Mouse (Mus musculus): ENCODE measurements around the gene Moap1. TPM values are rescaled to one million over a fixed set of nuclear protein-coding genes. Genes with fewer than 3 reads are reported as not detected.

Gene Moap1
- polyA plus RNA-seq (2015; fragmentation: Nextera tagmentation; extraction: Ambion mirVana), result 63.3 and 68.4 TPM in 2 replicates

GRCm38 (mm10) chr12:102743589-102744574 is at the start of gene Moap1, which contains the start of gene Tmem251:
TSS of gene Moap1 (minus strand) at chr12:102743661.
TSS of gene Tmem251 (plus strand) at chr12:102743762.
- Histone ChIP-seq H3K9me3 (no peaks in the 10 kb centered on the region), H3K4me2 (peak within 1 kb of the TSS; percentile 84), H3K4me1 (replicated peaks) (peaks cover 30% of the 10 kb centered on the region), H3K9ac (peak within 1 kb of the TSS; percentile 86), H3K4me3 (peak within 1 kb of the TSS; percentile 75), H3K27ac (replicated peaks) (peak within 1 kb of the TSS; percentile 94), H3K27me3 (no peaks in the 10 kb centered on the region), H3K36me3 (peaks cover 3% of the 10 kb centered on the region; the same call in 1 of the 2 replicates)
- ATAC-seq (ENCODE audit: low FRiP score, low read depth), result peak; percentile 97
- under 1% methylated on average over 61 of the region's 63 CpGs for WGBS

GRCm38 (mm10) chr12:102787927-102788326 is 44.5 kb upstream of the Moap1 start:
- ATAC-seq (ENCODE audit: low FRiP score, low read depth), result no peak
- 94% methylated on average over 7 of the region's 7 CpGs for WGBS
- no peaks in the 10 kb centered on the region for H3K4me1 ChIP-seq (replicated peaks)

GRCm38 (mm10) chr12:102785593-102785985 is 42.1 kb upstream of the Moap1 start:
- no peak for ATAC-seq (ENCODE audit: low FRiP score, low read depth)

More at GRCm38 (mm10) chr12:102787927-102788326, 44.5 kb upstream of the Moap1 start:
- H3K27ac ChIP-seq (replicated peaks), result no peak overlapping the region
- H3K9me3 ChIP-seq, result no peaks in the 10 kb centered on the region
- H3K4me2 ChIP-seq, result no peak overlapping the region
- H3K27me3 ChIP-seq, result no peaks in the 10 kb centered on the region
- no peak overlapping the region for H3K9ac ChIP-seq
- peaks cover 62% of the 10 kb centered on the region for H3K36me3 ChIP-seq
- no peak overlapping the region for H3K4me3 ChIP-seq

GRCm38 (mm10) chr12:102784899-102785592 is 41.6 kb upstream of the Moap1 start:
- no peaks in the 10 kb centered on the region for H3K4me1 ChIP-seq (replicated peaks)
- H3K4me3 ChIP-seq, result no peak overlapping the region
- no peak overlapping the region for H3K27ac ChIP-seq (replicated peaks)
- peaks cover 55% of the 10 kb centered on the region for H3K36me3 ChIP-seq
- H3K4me2 ChIP-seq, result no peak overlapping the region
- H3K9me3 ChIP-seq, result no peaks in the 10 kb centered on the region
- H3K9ac ChIP-seq, result no peak overlapping the region
- 91% methylated on average over 19 of the region's 19 CpGs for WGBS
- no peaks in the 10 kb centered on the region for H3K27me3 ChIP-seq
- no peak for ATAC-seq (ENCODE audit: low FRiP score, low read depth)

More at GRCm38 (mm10) chr12:102785593-102785985, 42.1 kb upstream of the Moap1 start:
- Histone ChIP-seq H3K36me3 (peaks cover 61% of the 10 kb centered on the region), H3K4me1 (replicated peaks) (no peaks in the 10 kb centered on the region), H3K4me3 (no peak overlapping the region), H3K9me3 (no peaks in the 10 kb centered on the region), H3K4me2 (no peak overlapping the region), H3K9ac (no peak overlapping the region), H3K27ac (replicated peaks) (no peak overlapping the region), H3K27me3 (no peaks in the 10 kb centered on the region)
- 65% methylated on average over 5 of the region's 5 CpGs for WGBS

GRCm38 (mm10) chr12:102782841-102783240 is 39.4 kb upstream of the Moap1 start:
- H3K36me3 ChIP-seq, result peaks cover 47% of the 10 kb centered on the region
- no peaks in the 10 kb centered on the region for H3K4me1 ChIP-seq (replicated peaks)
- no peaks in the 10 kb centered on the region for H3K9me3 ChIP-seq
- ATAC-seq (ENCODE audit: low FRiP score, low read depth), result no peak
- H3K27ac ChIP-seq (replicated peaks), result no peak overlapping the region
- H3K27me3 ChIP-seq, result no peaks in the 10 kb centered on the region
- H3K9ac ChIP-seq, result no peak overlapping the region
- WGBS, result 90% methylated on average over 5 of the region's 5 CpGs
- no peak overlapping the region for H3K4me2 ChIP-seq
- H3K4me3 ChIP-seq, result no peak overlapping the region

GRCm38 (mm10) chr12:102779452-102779851 is 36.0 kb upstream of the Moap1 start:
- no peaks in the 10 kb centered on the region for H3K9me3 ChIP-seq
- no peak overlapping the region for H3K27ac ChIP-seq (replicated peaks)
- peaks cover 43% of the 10 kb centered on the region for H3K36me3 ChIP-seq
- no peaks in the 10 kb centered on the region for H3K27me3 ChIP-seq
- H3K4me2 ChIP-seq, result no peak overlapping the region
- no peak overlapping the region for H3K9ac ChIP-seq
- H3K4me1 ChIP-seq (replicated peaks), result no peaks in the 10 kb centered on the region
- H3K4me3 ChIP-seq, result no peak overlapping the region
- ATAC-seq (ENCODE audit: low FRiP score, low read depth), result peak; percentile 19; the same call in 1 of the 2 replicates
- WGBS, result 52% methylated on average over 3 of the region's 3 CpGs

- no peak overlapping the region for H3K9ac ChIP-seq
- H3K27ac ChIP-seq (replicated peaks), result no peak overlapping the region
- no peaks in the 10 kb centered on the region for H3K27me3 ChIP-seq
- H3K4me1 ChIP-seq (replicated peaks), result no peaks in the 10 kb centered on the region
- no peak for ATAC-seq (ENCODE audit: low FRiP score, low read depth)
- no peaks in the 10 kb centered on the region for H3K9me3 ChIP-seq
- no peak overlapping the region for H3K4me3 ChIP-seq
- WGBS, result 87% methylated on average over 5 of the region's 5 CpGs
- H3K4me2 ChIP-seq, result no peak overlapping the region
- H3K36me3 ChIP-seq, result peaks cover 45% of the 10 kb centered on the region
These were observed 34.7 kb upstream of the Moap1 start for GRCm38 (mm10) chr12:102778151-102778550.

- H3K4me3 ChIP-seq, result no peak overlapping the region
- no peak overlapping the region for H3K9ac ChIP-seq
- no peak overlapping the region for H3K27ac ChIP-seq (replicated peaks)
- H3K4me1 ChIP-seq (replicated peaks), result no peaks in the 10 kb centered on the region
- no peak overlapping the region for H3K4me2 ChIP-seq
- ATAC-seq (ENCODE audit: low FRiP score, low read depth), result no peak
- no peaks in the 10 kb centered on the region for H3K27me3 ChIP-seq
- H3K9me3 ChIP-seq, result no peaks in the 10 kb centered on the region
- 92% methylated on average over 14 of the region's 14 CpGs for WGBS
- peaks cover 54% of the 10 kb centered on the region for H3K36me3 ChIP-seq
These were observed 32.6 kb upstream of the Moap1 start for GRCm38 (mm10) chr12:102776035-102776434.

GRCm38 (mm10) chr12:102772676-102773075 is 29.2 kb upstream of the Moap1 start:
- no peak for ATAC-seq (ENCODE audit: low FRiP score, low read depth)
- peaks cover 86% of the 10 kb centered on the region for H3K36me3 ChIP-seq
- H3K4me3 ChIP-seq, result no peak overlapping the region
- no peak overlapping the region for H3K9ac ChIP-seq
- no peak overlapping the region for H3K27ac ChIP-seq (replicated peaks)
- no peaks in the 10 kb centered on the region for H3K27me3 ChIP-seq
- H3K4me2 ChIP-seq, result no peak overlapping the region
- H3K4me1 ChIP-seq (replicated peaks), result no peaks in the 10 kb centered on the region
- H3K9me3 ChIP-seq, result no peaks in the 10 kb centered on the region
- WGBS, result 97% methylated on average over 5 of the region's 5 CpGs

GRCm38 (mm10) chr12:102771601-102772000 is 28.1 kb upstream of the Moap1 start:
- no peak overlapping the region for H3K9ac ChIP-seq
- 97% methylated on average over 8 of the region's 8 CpGs for WGBS

GRCm38 (mm10) chr12:102769000-102769399 is 25.5 kb upstream of the Moap1 start:
- Histone ChIP-seq H3K4me3 (no peak overlapping the region), H3K4me1 (replicated peaks) (no peaks in the 10 kb centered on the region), H3K4me2 (no peak overlapping the region), H3K27me3 (no peaks in the 10 kb centered on the region), H3K9me3 (no peaks in the 10 kb centered on the region), H3K36me3 (peaks cover 84% of the 10 kb centered on the region), H3K27ac (replicated peaks) (no peak overlapping the region), H3K9ac (no peak overlapping the region)
- no peak for ATAC-seq (ENCODE audit: low FRiP score, low read depth)
- WGBS, result 92% methylated on average over 4 of the region's 4 CpGs

More at GRCm38 (mm10) chr12:102771601-102772000, 28.1 kb upstream of the Moap1 start:
- no peak overlapping the region for H3K27ac ChIP-seq (replicated peaks)
- H3K36me3 ChIP-seq, result peaks cover 89% of the 10 kb centered on the region
- ATAC-seq (ENCODE audit: low FRiP score, low read depth), result no peak
- H3K4me2 ChIP-seq, result no peak overlapping the region
- H3K4me1 ChIP-seq (replicated peaks), result no peaks in the 10 kb centered on the region
- no peak overlapping the region for H3K4me3 ChIP-seq
- H3K27me3 ChIP-seq, result no peaks in the 10 kb centered on the region
- no peaks in the 10 kb centered on the region for H3K9me3 ChIP-seq

- H3K27ac ChIP-seq (replicated peaks), result no peak overlapping the region
- H3K36me3 ChIP-seq, result peaks cover 46% of the 10 kb centered on the region
- no peaks in the 10 kb centered on the region for H3K9me3 ChIP-seq
- no peak overlapping the region for H3K9ac ChIP-seq
- ATAC-seq (ENCODE audit: low FRiP score, low read depth), result no peak
- H3K4me1 ChIP-seq (replicated peaks), result peaks cover 16% of the 10 kb centered on the region
- H3K4me2 ChIP-seq, result no peak overlapping the region
- no peak overlapping the region for H3K4me3 ChIP-seq
- H3K27me3 ChIP-seq, result no peaks in the 10 kb centered on the region
These were observed 20.2 kb upstream of the Moap1 start for GRCm38 (mm10) chr12:102763696-102764095.

All from hindbrain, embryonic 15.5 days (tissue).